Mouse (Mus musculus) small intestine, adult 2 months (tissue): Measurements from ENCODE around the gene Tunar.

Experiments used
- CTCF ChIP-seq: fragments of 200-500 bp; IDR thresholded peaks from 2 replicates; pipeline ENCODE4 v1.5.1; 2012; ENCODE audit warnings: low read depth, mild to moderate bottlenecking, control low read depth, inconsistent platforms, low read length, moderate library complexity, mixed read lengths; ENCODE audit not compliant: insufficient replicate concordance, insufficient read length; ENCODE audit errors: extremely low read depth
- POLR2A ChIP-seq: fragments of 200-500 bp; IDR thresholded peaks from 2 replicates; pipeline ENCODE4 v1.6.1; 2012; ENCODE audit warnings: low read depth, mild to moderate bottlenecking, control low read depth, inconsistent platforms, low read length, moderate library complexity

- TF ChIP-seq CTCF (no peak), POLR2A (no peak)
Measured at GRCm38 (mm10) chr12:105406008-105406407, 72.3 kb downstream of the Tunar start.
